Mouse (Mus musculus) hindbrain, embryonic 12.5 days (tissue): Measurements from ENCODE around the gene Camta2. TPM values are rescaled to one million over a fixed set of nuclear protein-coding genes. Genes with fewer than 3 reads are reported as not detected.

Experiments
- microRNA-seq: library from miRNA; unstranded; fragments of <30 nt; microRNA quantifications from one replicate; pipeline ENCODE4, GENCODE M21; 2017
- polyA plus RNA-seq: library from polyadenylated mRNA; unstranded; fragments of >200 nt; fragmentation: Nextera tagmentation; extraction: Ambion mirVana; gene quantifications from 2 replicates; pipeline ENCODE4 v1.2.1, GENCODE M21; 2016

Gene Camta2
- polyA plus RNA-seq, 1 experiment from 2014 or later = 15.2 TPM

Small RNA genes within 50 kb of the gene (microRNA-seq; reads per million reads assigned to microRNA genes)
- gene Mir6925 = not detected

Other genes with a start within 250 kb of the Camta2 start
- gene Med11, start 236.2 kb downstream of the Camta2 start, polyA plus RNA-seq = 32.7 and 36.1 TPM in 2 replicates
- gene Zmynd15, start 228.7 kb downstream of the Camta2 start, polyA plus RNA-seq = 0.60 and 1.1 TPM in 2 replicates
- gene Cxcl16, start 228.1 kb downstream of the Camta2 start, polyA plus RNA-seq = 2.0 and 2.1 TPM in 2 replicates
- gene Tm4sf5, start 182.9 kb downstream of the Camta2 start, polyA plus RNA-seq = 0.36 TPM in 1 of 2 replicates, not detected in the other
- gene Vmo1, start 173.5 kb downstream of the Camta2 start, polyA plus RNA-seq = 0.34 TPM in 1 of 2 replicates, not detected in the other
- gene Gltpd2, start 168.9 kb downstream of the Camta2 start, polyA plus RNA-seq = 0.36 TPM in 1 of 2 replicates, not detected in the other
- 679 and 744 TPM in 2 replicates for gene Psmb6, start 162.7 kb downstream of the Camta2 start, polyA plus RNA-seq
- gene Gm40193, start 155.2 kb downstream of the Camta2 start, polyA plus RNA-seq = not detected in 2 replicates
- gene Pld2, start 148.0 kb downstream of the Camta2 start, polyA plus RNA-seq = 7.2 and 7.8 TPM in 2 replicates
- 17.3 and 19.1 TPM in 2 replicates for gene Mink1, start 125.2 kb downstream of the Camta2 start, polyA plus RNA-seq
- not detected in 2 replicates for gene 4930544D05Rik, start 72.3 kb downstream of the Camta2 start, polyA plus RNA-seq
- gene Chrne, start 68.9 kb downstream of the Camta2 start, polyA plus RNA-seq = not detected in 2 replicates
- gene Gp1ba, start 49.0 kb downstream of the Camta2 start, polyA plus RNA-seq = 0.10 and 0.38 TPM in 2 replicates
- gene Rnf167, start 40.9 kb downstream of the Camta2 start, polyA plus RNA-seq = 96.0 and 102 TPM in 2 replicates
- gene Slc25a11, start 40.6 kb downstream of the Camta2 start, polyA plus RNA-seq = 145 and 148 TPM in 2 replicates
- gene Pfn1, start 33.5 kb downstream of the Camta2 start, polyA plus RNA-seq = 1,190 and 1,267 TPM in 2 replicates
- gene Eno3, start 30.9 kb downstream of the Camta2 start, polyA plus RNA-seq = 14.9 and 18.5 TPM in 2 replicates
- gene Spag7, start 18.7 kb downstream of the Camta2 start, polyA plus RNA-seq = 143 and 144 TPM in 2 replicates
- gene Inca1, start 12.1 kb upstream of the Camta2 start, polyA plus RNA-seq = 0.99 and 1.4 TPM in 2 replicates
- 2.3 and 3.0 TPM in 2 replicates for gene Kif1c, start 12.4 kb upstream of the Camta2 start, polyA plus RNA-seq
- 11.1 and 12.7 TPM in 2 replicates for gene Zfp3, start 76.1 kb upstream of the Camta2 start, polyA plus RNA-seq
- gene Scimp, start 124.5 kb upstream of the Camta2 start, polyA plus RNA-seq = not detected in 2 replicates
- 56.9 and 58.5 TPM in 2 replicates for gene Rabep1, start 156.7 kb upstream of the Camta2 start, polyA plus RNA-seq